Mouse (Mus musculus) kidney, adult 2 months (tissue): Measurements from ENCODE around the gene Scrn3. TPM values are rescaled to one million over a fixed set of nuclear protein-coding genes. Genes with fewer than 3 reads are reported as not detected.

Source experiments
- DNase-seq: peaks from one replicate; pipeline ENCODE4 v3.0.0; 2021
- H3K27ac ChIP-seq: fragments of 200-500 bp; 2 replicates; pipeline ENCODE4 v1.5.1; 2012; ENCODE audit warnings: low read depth, low read length, control low read depth, inconsistent platforms; ENCODE audit not compliant: insufficient read depth
- H3K27me3 ChIP-seq: fragments of 200-500 bp; replicated peaks from 2 replicates; pipeline ENCODE4 v1.6.1; 2012; ENCODE audit warnings: mild to moderate bottlenecking, moderate library complexity, low read length, inconsistent platforms; ENCODE audit not compliant: control insufficient read depth, insufficient read depth
- H3K36me3 ChIP-seq: fragments of 200-500 bp; 2 replicates; pipeline ENCODE4 v1.6.1; 2012; ENCODE audit warnings: mild to moderate bottlenecking, moderate library complexity, low read length, inconsistent platforms; ENCODE audit not compliant: control insufficient read depth, insufficient read depth
- H3K4me1 ChIP-seq: fragments of 200-500 bp; 2 replicates; pipeline ENCODE4 v1.6.1; 2011; ENCODE audit warnings: low read length; ENCODE audit not compliant: control insufficient read depth, insufficient read depth
- H3K4me3 ChIP-seq: fragments of 200-500 bp; 2 replicates; pipeline ENCODE4 v1.5.1; 2011; ENCODE audit warnings: mild to moderate bottlenecking, low read depth, low read length, control low read depth; ENCODE audit not compliant: insufficient read depth
- CTCF ChIP-seq: fragments of 200-500 bp; conservative IDR thresholded peaks from 2 replicates; pipeline ENCODE4 v1.5.1; 2011; ENCODE audit warnings: low read depth, mild to moderate bottlenecking, control low read depth, low read length, moderate library complexity, mixed read lengths; ENCODE audit not compliant: insufficient read depth, insufficient read length
- POLR2A ChIP-seq: fragments of 200-500 bp; IDR thresholded peaks from one replicate; pipeline ENCODE4 v1.6.1; 2011; ENCODE audit warnings: low read depth, low read length, control low read depth
- WGBS: fragments of 180-500 bp; shearing (Covaris S2); methylation state at CpG from one replicate; pipeline ENCODE4 v1.1.7; 2018; 5-methylcytosine and 5-hydroxymethylcytosine counted together
- polyA plus RNA-seq: library from polyadenylated mRNA; depleted of rRNA; stranded (reverse); fragments of >200 nt; gene quantifications from 2 replicates; pipeline ENCODE4 v1.2.3, GENCODE M21; 2012

The Scrn3 gene
- polyA plus RNA-seq, 1 experiment: 18.1 TPM

- 85% methylated on average over 2 of the region's 2 CpGs for WGBS
- Histone ChIP-seq H3K36me3 (no peaks in the 10 kb centered on the region), H3K4me1 (peaks cover 4% of the 10 kb centered on the region; the same call in 1 of the 2 replicates), H3K27ac (no peak overlapping the region), H3K27me3 (no peaks in the 10 kb centered on the region), H3K4me3 (no peak overlapping the region)
- TF ChIP-seq CTCF: no peak
- TF ChIP-seq POLR2A: no peak
- DNase-seq: no peak
These were observed 48.1 kb downstream of the Scrn3 start for GRCm38 (mm10) chr2:73360536-73360935.

GRCm38 (mm10) chr2:73363448-73363847, 51.0 kb downstream of the Scrn3 start:
- Histone ChIP-seq H3K36me3 (no peaks in the 10 kb centered on the region), H3K27me3 (no peaks in the 10 kb centered on the region), H3K4me3 (no peak overlapping the region), H3K4me1 (peaks cover 4% of the 10 kb centered on the region; the same call in 1 of the 2 replicates), H3K27ac (no peak overlapping the region)
- TF ChIP-seq CTCF (peak; percentile 38), POLR2A (no peak)
- no peak for DNase-seq
- 76% methylated on average over 5 of the region's 5 CpGs for WGBS

- Histone ChIP-seq H3K27me3 (no peaks in the 10 kb centered on the region), H3K27ac (no peak overlapping the region), H3K4me1 (no peaks in the 10 kb centered on the region), H3K36me3 (no peaks in the 10 kb centered on the region), H3K4me3 (no peak overlapping the region)
- no peak for DNase-seq
- TF ChIP-seq CTCF (no peak), POLR2A (no peak)
- WGBS: 77% methylated on average over 9 of the region's 9 CpGs
These were observed 59.3 kb downstream of the Scrn3 start for GRCm38 (mm10) chr2:73371530-73372335.

GRCm38 (mm10) chr2:73378326-73378725, 65.9 kb downstream of the Scrn3 start:
- Histone ChIP-seq H3K4me1 (no peaks in the 10 kb centered on the region), H3K36me3 (no peaks in the 10 kb centered on the region), H3K27ac (no peak overlapping the region), H3K4me3 (no peak overlapping the region), H3K27me3 (no peaks in the 10 kb centered on the region)
- 92% methylated on average over 5 of the region's 5 CpGs for WGBS
- no peak for DNase-seq
- TF ChIP-seq POLR2A (no peak), CTCF (no peak)

GRCm38 (mm10) chr2:73379656-73380055, 67.3 kb downstream of the Scrn3 start:
- no peak overlapping the region for H3K27ac ChIP-seq
- no peaks in the 10 kb centered on the region for H3K4me1 ChIP-seq
- DNase-seq: no peak
- H3K36me3 ChIP-seq: no peaks in the 10 kb centered on the region
- 57% methylated on average over 5 of the region's 5 CpGs for WGBS
- TF ChIP-seq CTCF (no peak), POLR2A (no peak)
- H3K27me3 ChIP-seq: no peaks in the 10 kb centered on the region
- H3K4me3 ChIP-seq: no peak overlapping the region

GRCm38 (mm10) chr2:73380298-73380975, 68.0 kb downstream of the Scrn3 start:
- H3K27me3 ChIP-seq: no peaks in the 10 kb centered on the region
- no peaks in the 10 kb centered on the region for H3K4me1 ChIP-seq
- no peaks in the 10 kb centered on the region for H3K36me3 ChIP-seq
- peak; percentile 30 for DNase-seq
- H3K27ac ChIP-seq: no peak overlapping the region
- H3K4me3 ChIP-seq: no peak overlapping the region
- WGBS: 42% methylated on average over 9 of the region's 9 CpGs
- TF ChIP-seq POLR2A: no peak
- TF ChIP-seq CTCF: no peak

GRCm38 (mm10) chr2:73385172-73385571, 72.8 kb downstream of the Scrn3 start:
- Histone ChIP-seq H3K27me3 (no peaks in the 10 kb centered on the region), H3K4me3 (no peak overlapping the region), H3K4me1 (0 out of 2 replicates have a peak, but pooled peaks cover 3% of the 10 kb centered on the region), H3K36me3 (no peaks in the 10 kb centered on the region), H3K27ac (no peak overlapping the region)
- 73% methylated on average over 4 of the region's 4 CpGs for WGBS
- no peak for DNase-seq
- TF ChIP-seq CTCF (no peak), POLR2A (no peak)
